Mouse (Mus musculus): ENCODE results near the gene Pspc1. TPM values are rescaled to one million over a fixed set of nuclear protein-coding genes. Genes with fewer than 3 reads are reported as not detected.
A peak's percentile ranks its signal among the peaks of the same experiment; 100 is the strongest.
"Not testable (repeated sequence)": the region's sequence is repeated elsewhere in the genome, so short reads cannot be mapped to it uniquely, and the experiment has no call there.

Pspc1 gene
- polyA plus RNA-seq (2015; fragmentation: Nextera tagmentation; extraction: Ambion mirVana): 24.6 and 30.1 TPM in 2 replicates

DNA sequence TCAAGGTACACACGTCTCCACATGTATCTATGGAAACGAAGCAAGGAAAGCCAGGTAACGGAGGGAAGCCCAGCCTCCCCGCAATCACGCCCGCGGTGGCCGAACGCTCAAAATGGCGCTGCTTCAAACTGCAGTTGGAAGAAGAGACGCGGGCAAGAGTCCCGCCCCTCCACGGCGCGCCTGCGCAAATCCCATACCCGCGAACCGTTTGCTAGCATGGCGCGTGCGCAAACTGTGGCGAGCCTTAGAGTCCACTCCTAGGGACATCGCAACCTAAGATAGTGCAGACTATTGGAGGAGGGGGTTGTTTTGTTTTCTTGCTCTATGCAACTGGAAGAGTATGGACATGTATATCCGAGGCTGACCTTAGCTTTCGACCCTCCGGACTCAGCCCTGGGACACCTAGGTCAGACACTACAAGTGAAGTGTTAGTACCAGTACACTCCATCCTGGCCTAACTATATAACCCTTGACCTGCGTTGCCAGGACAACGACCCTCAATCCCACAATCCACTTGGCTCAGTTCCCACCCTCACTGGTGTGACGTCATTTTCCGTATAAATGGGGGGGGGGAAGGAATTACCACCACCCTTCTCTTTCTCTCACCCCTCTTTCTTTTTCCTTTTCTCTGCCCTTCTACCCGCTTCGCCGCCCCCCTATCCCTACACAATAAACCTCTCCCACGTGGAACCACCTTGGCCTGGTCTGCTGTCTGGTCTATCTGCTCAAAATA lies at the start of gene Pspc1:
Pspc1 (minus strand) TSS at position 117 of the 733 bp plus-strand sequence.
- Histone ChIP-seq H3K36me3 (ENCODE audit: insufficient read depth, low read length) (no peaks in the 10 kb centered on the region), H3K27ac (ENCODE audit: low read length) (peak within 1 kb of the TSS; percentile 98), H3K4me1 (ENCODE audit: insufficient read depth, low read length) (peaks cover 17% of the 10 kb centered on the region), H3K27me3 (ENCODE audit: insufficient read depth, low read length) (no peaks in the 10 kb centered on the region), H3K9ac (replicated peaks; ENCODE audit: low read length) (peak within 1 kb of the TSS; percentile 94), H3K9me3 (ENCODE audit: low read length) (no peaks in the 10 kb centered on the region), H3K4me2 (replicated peaks; ENCODE audit: low read depth, low read length) (peak within 1 kb of the TSS; percentile 87), H3K4me3 (ENCODE audit: low read length) (peak within 1 kb of the TSS; percentile 100)
- peak; percentile 97 for ATAC-seq (ENCODE audit: low FRiP score, low TSS enrichment)
- WGBS: under 1% methylated on average over 36 of the region's 36 CpGs

DNA sequence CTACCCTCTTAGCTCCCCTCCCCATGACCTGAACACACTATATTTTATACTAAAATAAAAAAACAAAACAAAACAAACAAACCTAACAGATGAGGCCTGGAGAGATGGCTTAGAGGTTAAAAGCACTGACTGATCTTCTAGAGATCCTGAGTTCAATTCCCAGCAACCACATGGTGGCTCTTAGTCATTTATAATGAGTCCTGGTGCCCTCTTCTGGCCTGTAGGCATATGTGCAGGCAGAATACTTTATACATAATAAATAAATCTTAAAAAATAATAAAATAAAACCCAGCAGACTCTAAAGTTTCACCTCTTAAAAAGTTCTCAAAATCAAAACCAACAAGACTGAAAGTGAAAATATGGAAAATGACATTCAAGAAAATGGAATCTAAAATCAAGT lies 46.4 kb upstream of the Pspc1 start:
- Histone ChIP-seq H3K9me3 (ENCODE audit: low read length) (no peaks in the 10 kb centered on the region), H3K36me3 (ENCODE audit: insufficient read depth, low read length) (no peaks in the 10 kb centered on the region)

DNA sequence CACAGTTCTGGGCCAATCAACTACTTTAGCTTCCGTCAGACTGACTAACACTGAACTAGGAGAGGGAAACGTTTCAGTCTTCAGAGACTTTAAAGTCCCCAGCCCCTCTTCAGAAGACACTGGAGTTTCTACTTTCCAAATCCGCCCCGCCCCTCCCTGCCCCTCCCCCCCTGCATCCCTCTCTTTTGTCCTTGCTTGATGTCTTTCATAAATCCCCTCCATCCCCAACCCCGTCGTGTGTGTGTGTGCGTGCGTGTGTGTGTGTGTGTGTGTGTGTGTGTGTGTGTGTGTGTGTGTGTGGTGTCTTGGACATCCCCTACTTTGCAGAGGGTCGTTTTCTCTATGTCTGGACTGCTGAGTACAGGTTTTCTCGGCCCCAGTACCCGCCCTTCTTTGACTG lies 39.5 kb upstream of the Pspc1 start:
- no peaks in the 10 kb centered on the region for H3K36me3 ChIP-seq (ENCODE audit: insufficient read depth, low read length)
- no peaks in the 10 kb centered on the region for H3K9me3 ChIP-seq (ENCODE audit: low read length)
- H3K4me1 ChIP-seq (ENCODE audit: insufficient read depth, low read length): peaks cover 8% of the 10 kb centered on the region
- H3K27me3 ChIP-seq (ENCODE audit: insufficient read depth, low read length): no peaks in the 10 kb centered on the region
- WGBS: 14% methylated on average over 10 of the region's 11 CpGs
- no peak for ATAC-seq (ENCODE audit: low FRiP score, low TSS enrichment)
- H3K27ac ChIP-seq (ENCODE audit: low read length): no peak overlapping the region
- peak overlapping the region; percentile 12; the same call in 1 of the 2 replicates for H3K4me2 ChIP-seq (replicated peaks; ENCODE audit: low read depth, low read length)
- no peak overlapping the region for H3K4me3 ChIP-seq (ENCODE audit: low read length)
- H3K9ac ChIP-seq (replicated peaks; ENCODE audit: low read length): no peak overlapping the region

More for the DNA sequence above, 46.4 kb upstream of the Pspc1 start:
- no peak for ATAC-seq (ENCODE audit: low FRiP score, low TSS enrichment)
- Histone ChIP-seq H3K4me1 (ENCODE audit: insufficient read depth, low read length) (no peaks in the 10 kb centered on the region), H3K9ac (replicated peaks; ENCODE audit: low read length) (no peak overlapping the region), H3K4me3 (ENCODE audit: low read length) (no peak overlapping the region), H3K4me2 (replicated peaks; ENCODE audit: low read depth, low read length) (no peak overlapping the region), H3K27me3 (ENCODE audit: insufficient read depth, low read length) (no peaks in the 10 kb centered on the region), H3K27ac (ENCODE audit: low read length) (no peak overlapping the region)

DNA sequence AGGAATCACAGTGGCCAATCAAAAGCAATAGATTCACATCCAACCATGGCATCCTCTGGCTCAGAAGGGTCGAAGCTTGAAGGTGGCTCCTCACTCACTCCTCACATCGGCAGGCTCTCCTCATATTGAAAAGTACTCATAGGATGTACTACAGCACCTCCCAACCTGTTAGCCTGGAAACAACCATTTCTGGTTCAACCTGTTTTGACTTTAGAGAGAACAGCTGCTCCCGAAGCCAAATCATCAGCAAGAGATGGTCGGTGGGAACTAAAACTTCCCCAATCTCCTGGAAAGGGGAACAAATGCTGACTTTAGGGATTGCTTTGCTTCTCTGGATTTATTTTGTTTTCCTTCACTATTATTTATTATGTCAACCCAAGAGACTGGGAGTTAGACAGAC lies 39.0 kb upstream of the Pspc1 start:
- ATAC-seq (ENCODE audit: low FRiP score, low TSS enrichment): no peak
- no peak overlapping the region for H3K9ac ChIP-seq (replicated peaks; ENCODE audit: low read length)
- no peaks in the 10 kb centered on the region for H3K27me3 ChIP-seq (ENCODE audit: insufficient read depth, low read length)
- H3K4me3 ChIP-seq (ENCODE audit: low read length): no peak overlapping the region
- peaks cover 8% of the 10 kb centered on the region for H3K4me1 ChIP-seq (ENCODE audit: insufficient read depth, low read length)
- 75% methylated on average over 4 of the region's 4 CpGs for WGBS
- H3K4me2 ChIP-seq (replicated peaks; ENCODE audit: low read depth, low read length): peak overlapping the region; percentile 12; the same call in 1 of the 2 replicates
- no peaks in the 10 kb centered on the region for H3K36me3 ChIP-seq (ENCODE audit: insufficient read depth, low read length)
- no peaks in the 10 kb centered on the region for H3K9me3 ChIP-seq (ENCODE audit: low read length)
- H3K27ac ChIP-seq (ENCODE audit: low read length): no peak overlapping the region

DNA sequence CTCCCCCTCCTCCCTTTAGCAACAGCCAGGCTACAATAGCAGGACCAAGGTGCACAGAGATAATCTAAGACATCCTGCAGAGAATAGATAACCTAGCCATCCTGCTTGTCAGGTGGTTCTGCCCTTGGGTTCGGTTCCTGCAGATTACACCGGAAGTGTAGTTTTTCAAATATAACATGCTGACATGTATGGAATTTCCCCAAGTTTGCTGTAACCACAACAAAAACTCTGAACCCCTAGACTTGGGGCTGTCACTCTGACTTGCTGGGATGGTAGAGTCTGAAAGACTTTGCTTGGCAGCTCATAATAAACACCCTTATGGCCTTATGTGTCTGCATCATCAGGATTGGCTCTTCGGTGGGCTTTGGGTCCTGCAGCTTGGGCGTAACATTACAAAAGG lies 38.4 kb upstream of the Pspc1 start:
- Histone ChIP-seq H3K27ac (ENCODE audit: low read length) (no peak overlapping the region), H3K9me3 (ENCODE audit: low read length) (no peaks in the 10 kb centered on the region), H3K9ac (replicated peaks; ENCODE audit: low read length) (no peak overlapping the region), H3K4me1 (ENCODE audit: insufficient read depth, low read length) (peaks cover 8% of the 10 kb centered on the region), H3K36me3 (ENCODE audit: insufficient read depth, low read length) (no peaks in the 10 kb centered on the region), H3K27me3 (ENCODE audit: insufficient read depth, low read length) (no peaks in the 10 kb centered on the region), H3K4me2 (replicated peaks; ENCODE audit: low read depth, low read length) (no peak overlapping the region), H3K4me3 (ENCODE audit: low read length) (no peak overlapping the region)
- WGBS: 93% methylated on average over 4 of the region's 4 CpGs
- no peak for ATAC-seq (ENCODE audit: low FRiP score, low TSS enrichment)

DNA sequence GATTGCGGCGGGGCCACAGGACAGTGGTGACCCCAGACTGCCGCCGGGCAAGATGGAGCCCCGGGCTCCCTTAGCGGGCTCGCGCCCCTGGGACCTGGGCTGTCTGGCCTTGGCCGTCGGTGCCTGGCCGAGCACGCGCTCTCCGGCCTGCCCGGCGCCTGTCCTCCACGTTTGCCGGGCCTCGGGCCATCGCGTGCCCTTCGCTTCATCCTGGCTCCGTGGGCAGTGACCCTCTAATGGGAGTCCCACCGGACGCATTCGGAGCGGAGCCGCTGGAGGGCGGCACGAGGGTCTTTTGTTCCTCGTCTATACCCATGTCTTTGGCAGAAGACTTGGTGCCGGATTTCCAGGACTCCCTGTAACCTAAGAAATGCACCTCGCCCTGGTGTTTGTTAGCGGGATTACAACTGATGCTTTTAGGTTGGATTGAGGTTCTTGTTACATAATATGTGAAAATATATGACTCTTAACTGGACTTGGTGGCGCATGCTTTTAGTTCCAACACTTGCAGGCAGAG lies 34.5 kb upstream of the Pspc1 start:
- H3K27ac ChIP-seq (ENCODE audit: low read length): peak overlapping the region; percentile 96
- peak overlapping the region; percentile 67 for H3K4me2 ChIP-seq (replicated peaks; ENCODE audit: low read depth, low read length)
- no peaks in the 10 kb centered on the region for H3K9me3 ChIP-seq (ENCODE audit: low read length)
- H3K27me3 ChIP-seq (ENCODE audit: insufficient read depth, low read length): no peaks in the 10 kb centered on the region
- H3K4me3 ChIP-seq (ENCODE audit: low read length): peak overlapping the region; percentile 60
- peak overlapping the region; percentile 84 for H3K9ac ChIP-seq (replicated peaks; ENCODE audit: low read length)
- H3K4me1 ChIP-seq (ENCODE audit: insufficient read depth, low read length): peaks cover 23% of the 10 kb centered on the region
- H3K36me3 ChIP-seq (ENCODE audit: insufficient read depth, low read length): no peaks in the 10 kb centered on the region
- peak; percentile 64 for ATAC-seq (ENCODE audit: low FRiP score, low TSS enrichment)
- under 1% methylated on average over 34 of the region's 35 CpGs for WGBS

DNA sequence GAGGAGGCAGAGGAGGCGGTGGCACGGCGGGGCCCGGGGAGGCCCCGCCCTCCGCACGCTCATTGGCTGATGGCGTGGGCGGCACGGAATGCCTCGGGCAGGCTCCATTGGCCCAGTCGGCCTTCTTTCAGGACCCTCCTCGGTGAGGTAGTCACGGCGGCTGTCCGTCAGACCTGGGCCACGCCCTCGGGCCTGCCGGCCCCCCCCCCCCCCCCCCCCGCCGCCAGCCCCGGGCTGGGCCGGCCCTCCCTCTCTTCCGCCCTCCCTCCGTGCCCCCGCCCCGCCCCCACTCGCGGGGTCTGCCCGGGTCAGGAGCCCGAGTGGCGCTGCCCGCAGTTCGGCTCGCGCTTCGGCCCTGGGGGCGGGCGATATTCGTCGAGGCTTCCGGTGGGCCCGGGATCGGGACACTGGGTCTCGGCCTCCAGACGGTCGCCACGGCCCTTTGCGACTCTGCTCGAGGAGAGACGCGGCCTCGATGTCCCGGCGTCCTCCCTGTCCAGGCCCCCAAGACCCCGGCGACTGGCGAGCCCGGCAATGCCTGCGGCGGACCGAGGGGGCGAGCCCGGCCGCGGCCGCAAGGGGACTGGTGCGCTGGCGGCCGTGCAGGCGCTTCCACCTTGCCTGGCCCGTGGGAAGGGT lies 33.7 kb upstream of the Pspc1 start, which contains the start of gene Zmym5:
Zmym5 (minus strand) TSS at position 16 of the 639 bp plus-strand sequence.
- H3K27me3 ChIP-seq (ENCODE audit: insufficient read depth, low read length); H3K36me3 ChIP-seq (ENCODE audit: insufficient read depth, low read length); H3K9me3 ChIP-seq (ENCODE audit: low read length): not testable (repeated sequence)
- Histone ChIP-seq H3K27ac (ENCODE audit: low read length) (peak within 1 kb of the TSS; percentile 96), H3K4me1 (ENCODE audit: insufficient read depth, low read length) (peaks cover 23% of the 10 kb centered on the region), H3K4me3 (ENCODE audit: low read length) (peak within 1 kb of the TSS; percentile 74), H3K9ac (replicated peaks; ENCODE audit: low read length) (peak within 1 kb of the TSS; percentile 85), H3K4me2 (replicated peaks; ENCODE audit: low read depth, low read length) (peak within 1 kb of the TSS; percentile 67)
- WGBS: under 1% methylated on average over 46 of the region's 72 CpGs
- peak; percentile 98 for ATAC-seq (ENCODE audit: low FRiP score, low TSS enrichment)

DNA sequence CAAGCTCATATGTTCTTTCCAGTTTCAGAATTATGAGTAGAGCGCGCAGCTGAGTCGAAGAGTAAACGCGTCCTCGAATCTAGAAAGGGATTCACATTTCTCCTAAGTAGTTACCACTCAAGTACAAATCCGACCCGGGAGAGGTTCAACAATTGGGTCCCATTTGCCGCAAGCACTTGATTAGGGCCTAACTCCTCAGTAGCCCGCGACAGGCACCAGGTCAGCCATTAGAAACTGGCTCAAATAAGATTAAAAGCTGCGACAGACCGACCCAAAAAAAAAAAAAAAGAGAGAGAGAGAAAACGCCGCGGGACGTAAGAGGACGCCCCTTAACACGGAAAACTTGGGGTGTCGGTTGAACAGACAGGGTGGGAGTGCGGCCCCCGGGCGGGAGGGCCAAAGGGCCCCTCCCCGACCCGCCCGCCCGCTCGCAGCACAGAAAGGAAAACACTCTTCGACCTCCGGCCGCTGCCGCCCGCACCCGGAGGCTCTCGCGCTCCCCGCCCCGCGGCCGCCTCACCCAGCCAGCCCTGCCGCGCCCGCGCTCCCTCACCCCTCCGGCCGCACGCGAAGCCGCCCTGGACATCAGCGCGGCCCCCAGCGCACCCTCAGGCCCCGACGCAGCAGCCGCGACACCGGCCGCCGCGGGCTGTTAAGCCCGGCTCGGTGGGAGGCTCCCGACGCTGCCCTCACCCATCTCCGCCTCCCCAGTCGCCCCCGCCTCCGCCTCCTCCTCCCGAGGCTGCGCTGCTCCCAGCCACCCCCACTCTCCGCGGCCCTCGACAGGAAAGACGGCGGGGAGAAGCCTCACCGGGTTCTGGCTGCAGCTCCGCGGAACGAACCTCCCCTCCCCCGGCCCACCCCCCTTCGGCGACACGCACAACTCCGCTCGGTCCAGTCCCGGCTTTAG lies 32.9 kb upstream of the Pspc1 start:
- under 1% methylated on average over 42 of the region's 86 CpGs for WGBS

DNA sequence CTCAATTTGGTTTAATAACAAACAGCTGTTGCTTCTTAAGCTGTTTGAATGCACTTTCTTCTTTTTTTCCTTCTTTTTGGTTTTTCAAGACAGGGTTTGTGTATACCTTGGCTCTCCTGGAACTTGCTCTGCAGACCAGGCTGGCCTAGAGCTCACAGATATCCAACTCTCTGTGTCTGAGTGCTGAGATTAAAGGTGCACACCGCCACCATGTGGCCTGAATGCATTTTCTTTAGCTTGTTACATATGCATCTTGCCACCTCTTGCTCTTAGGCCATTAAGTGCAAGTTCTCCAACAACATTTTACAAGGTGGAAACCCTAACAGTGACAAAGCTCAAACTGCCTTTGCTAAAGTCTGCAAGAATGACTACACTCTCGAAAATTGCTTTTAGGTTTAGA lies 15.1 kb upstream of the Pspc1 start:
- H3K9me3 ChIP-seq (ENCODE audit: low read length): no peaks in the 10 kb centered on the region
- ATAC-seq (ENCODE audit: low FRiP score, low TSS enrichment): no peak
- 38% methylated on average over 2 of the region's 2 CpGs for WGBS
- H3K4me2 ChIP-seq (replicated peaks; ENCODE audit: low read depth, low read length): no peak overlapping the region
- H3K27me3 ChIP-seq (ENCODE audit: insufficient read depth, low read length): no peaks in the 10 kb centered on the region
- H3K4me3 ChIP-seq (ENCODE audit: low read length): no peak overlapping the region
- no peak overlapping the region for H3K27ac ChIP-seq (ENCODE audit: low read length)
- no peaks in the 10 kb centered on the region for H3K4me1 ChIP-seq (ENCODE audit: insufficient read depth, low read length)
- H3K36me3 ChIP-seq (ENCODE audit: insufficient read depth, low read length): peaks cover 42% of the 10 kb centered on the region
- no peak overlapping the region for H3K9ac ChIP-seq (replicated peaks; ENCODE audit: low read length)

More for the DNA sequence above, 32.9 kb upstream of the Pspc1 start:
- H3K27me3 ChIP-seq (ENCODE audit: insufficient read depth, low read length); H3K9me3 ChIP-seq (ENCODE audit: low read length); H3K36me3 ChIP-seq (ENCODE audit: insufficient read depth, low read length); ATAC-seq (ENCODE audit: low FRiP score, low TSS enrichment): not testable (repeated sequence)
- Histone ChIP-seq H3K4me2 (replicated peaks; ENCODE audit: low read depth, low read length) (peak overlapping the region; percentile 62), H3K27ac (ENCODE audit: low read length) (peak overlapping the region; percentile 92), H3K4me1 (ENCODE audit: insufficient read depth, low read length) (peaks cover 23% of the 10 kb centered on the region), H3K9ac (replicated peaks; ENCODE audit: low read length) (peak overlapping the region; percentile 85), H3K4me3 (ENCODE audit: low read length) (peak overlapping the region; percentile 74)
